Mouse (Mus musculus) liver, postnatal 0 days (tissue): ENCODE measurements around the gene Zfp109.

Experiments used
- CTCF ChIP-seq: sonication (generic); IDR thresholded peaks from 2 replicates; pipeline ENCODE4 v1.5.1; 2016; ENCODE audit warnings: antibody characterized with exemption, low read depth
- EP300 ChIP-seq: IDR thresholded peaks from 2 replicates; pipeline ENCODE4 v1.6.1; 2016; ENCODE audit warnings: antibody characterized with exemption, low read depth, mild to moderate bottlenecking

- TF ChIP-seq CTCF (no peak), EP300 (no peak)
These were observed 42.9 kb upstream of the Zfp109 start for GRCm38 (mm10) chr7:24280031-24280857.
